Mouse (Mus musculus) layer of hippocampus, postnatal 10 days (tissue): ENCODE measurements around the gene Prtg. TPM values are rescaled to one million over a fixed set of nuclear protein-coding genes. Genes with fewer than 3 reads are reported as not detected.

Experiments used
- DNase-seq, 2 experiments: peaks; one replicate each; pipeline ENCODE4 v3.0.0; 2021; ENCODE audit warnings: low spot score in 2 of 2
- total RNA-seq, 2 experiments: library from RNA; stranded (reverse); gene quantifications; 2 replicates each; pipeline ENCODE4 v1.2.3; 2021

Gene Prtg
- total RNA-seq, 2 experiments from 2014 or later = 0.56 to 0.80 TPM

GRCm38 (mm10) chr9:72860764-72861163 lies 54.1 kb downstream of the Prtg start:
- DNase-seq = no peak

GRCm38 (mm10) chr9:72861235-72861634 lies 54.6 kb downstream of the Prtg start:
- no peak for DNase-seq

DNA sequence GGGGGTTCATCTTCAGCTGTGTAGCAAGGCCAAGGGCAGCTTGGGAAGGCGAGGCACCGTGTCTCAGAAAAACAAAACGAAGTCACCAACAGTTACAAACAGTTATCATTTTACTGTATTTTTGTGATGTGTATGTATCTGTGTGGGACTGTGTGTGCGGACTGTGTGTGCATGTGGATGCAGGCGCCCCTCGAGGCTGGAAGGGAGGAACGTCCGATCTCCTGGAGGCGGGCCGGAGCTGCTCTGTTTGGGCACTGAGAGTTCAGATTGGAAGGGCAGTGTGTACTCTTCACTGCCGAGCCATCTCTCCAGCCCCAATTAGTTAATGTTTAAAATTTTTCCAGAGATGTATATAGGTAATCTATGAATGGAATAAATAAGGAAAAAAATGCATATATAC lies 55.5 kb downstream of the Prtg start:
- DNase-seq = no peak

GRCm38 (mm10) chr9:72862955-72863354 lies 56.3 kb downstream of the Prtg start:
- no peak for DNase-seq

DNA sequence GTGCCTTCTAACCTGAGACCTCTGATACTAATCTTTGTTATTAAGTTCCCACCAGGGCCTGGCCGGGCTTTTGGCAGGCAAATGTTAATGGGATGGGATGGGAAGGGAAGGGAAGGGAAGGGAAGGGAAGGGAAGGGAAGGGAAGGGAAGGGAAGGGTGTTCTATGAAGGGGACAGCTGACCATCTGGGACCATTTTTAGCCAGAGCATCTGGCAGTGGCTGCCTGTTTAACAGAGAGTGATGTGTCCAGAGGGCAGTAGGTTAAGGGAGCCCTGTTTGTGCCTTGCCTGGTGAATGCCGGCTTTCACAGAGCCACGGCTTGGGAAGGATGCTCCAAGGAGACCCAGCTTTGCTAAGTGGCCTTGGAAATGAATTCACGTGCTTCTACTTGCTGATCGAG lies 57.1 kb downstream of the Prtg start:
- no peak for DNase-seq

DNA sequence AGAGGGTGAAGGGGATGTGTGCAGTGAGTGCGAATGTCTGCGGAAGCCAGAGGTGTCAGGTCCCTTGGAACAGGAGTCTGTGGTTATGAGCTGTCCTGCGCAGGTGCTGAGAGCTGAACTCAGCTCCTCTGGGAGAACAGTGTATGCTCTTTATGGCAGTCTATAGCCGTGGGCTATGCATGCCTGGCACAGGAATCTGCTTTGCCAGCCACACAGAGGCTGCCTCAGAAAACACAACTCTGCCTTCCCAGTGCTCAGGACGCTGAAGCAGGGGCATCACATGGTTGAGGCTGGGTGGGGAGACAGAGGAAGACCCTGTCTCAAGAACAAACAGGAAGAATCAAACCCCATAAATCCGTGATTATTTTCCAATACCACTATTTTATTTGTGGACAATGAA lies 60.8 kb downstream of the Prtg start:
- DNase-seq = no peak

DNA sequence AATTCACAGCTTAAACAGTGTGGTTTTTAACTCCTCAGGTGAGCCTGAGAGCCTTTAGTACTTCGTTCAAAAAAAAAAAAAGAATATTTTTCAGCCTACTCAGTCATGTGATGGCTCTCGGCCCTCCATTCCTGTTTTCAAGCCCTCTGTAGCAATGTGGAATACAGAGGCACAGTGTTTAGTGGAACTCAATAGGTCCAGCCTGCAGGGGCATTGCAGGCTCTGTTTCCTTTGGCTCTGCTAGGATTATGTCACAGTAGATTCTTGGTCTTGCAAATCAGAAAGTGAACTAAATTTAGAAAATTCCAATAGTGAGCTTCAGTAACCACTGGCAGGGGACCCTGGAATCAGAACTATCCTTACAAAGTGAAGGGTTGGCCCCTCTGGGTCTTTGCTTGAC lies 62.1 kb downstream of the Prtg start:
- no peak for DNase-seq

- no peak for DNase-seq
Measured at GRCm38 (mm10) chr9:72871506-72872297, 65.0 kb downstream of the Prtg start.

DNA sequence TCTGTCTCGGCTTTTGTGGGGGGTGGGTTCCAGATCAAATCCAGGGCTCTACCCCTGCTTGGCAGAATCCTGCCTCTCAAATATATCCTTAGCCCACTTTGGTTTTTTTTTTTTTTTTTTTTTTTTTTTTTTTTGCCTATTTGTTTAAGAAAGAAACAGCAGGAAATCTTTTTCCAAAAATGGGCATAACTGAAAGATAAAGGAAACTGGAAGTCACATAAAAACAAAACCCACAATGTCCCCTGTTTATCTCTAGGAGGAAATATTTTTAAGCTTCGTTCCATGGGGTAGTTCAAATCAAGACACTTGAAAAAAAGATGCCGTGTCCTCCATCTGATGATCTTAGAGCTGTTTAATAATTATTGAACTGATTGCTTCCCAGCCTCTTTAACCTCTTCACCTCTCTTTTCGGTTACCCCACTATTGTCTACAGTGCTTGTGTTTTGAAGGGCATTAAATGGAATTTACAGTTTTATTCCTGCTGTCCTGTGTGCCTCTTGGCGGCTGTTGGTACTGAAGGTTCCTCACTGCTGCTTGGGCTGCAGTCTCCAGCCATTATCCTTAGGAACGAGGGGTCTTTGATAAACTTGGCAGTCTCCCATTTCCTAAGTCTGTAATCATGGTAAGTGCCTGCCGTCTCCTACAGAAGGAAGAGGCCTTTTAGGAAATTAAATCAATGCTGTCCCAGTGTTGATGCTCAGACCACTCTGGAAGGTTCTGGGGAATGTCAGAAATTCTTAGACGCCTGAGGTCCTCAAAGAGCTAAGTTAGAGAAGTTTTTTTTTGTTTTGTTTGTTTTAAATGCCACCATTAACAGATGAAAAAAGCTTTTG lies 65.8 kb downstream of the Prtg start:
- DNase-seq = no peak

- DNase-seq = no peak
Measured at GRCm38 (mm10) chr9:72875878-72876277, 69.2 kb downstream of the Prtg start.

GRCm38 (mm10) chr9:72877905-72878304 lies 71.2 kb downstream of the Prtg start:
- no peak for DNase-seq

GRCm38 (mm10) chr9:72878656-72879055 lies 72.0 kb downstream of the Prtg start:
- DNase-seq = no peak

DNA sequence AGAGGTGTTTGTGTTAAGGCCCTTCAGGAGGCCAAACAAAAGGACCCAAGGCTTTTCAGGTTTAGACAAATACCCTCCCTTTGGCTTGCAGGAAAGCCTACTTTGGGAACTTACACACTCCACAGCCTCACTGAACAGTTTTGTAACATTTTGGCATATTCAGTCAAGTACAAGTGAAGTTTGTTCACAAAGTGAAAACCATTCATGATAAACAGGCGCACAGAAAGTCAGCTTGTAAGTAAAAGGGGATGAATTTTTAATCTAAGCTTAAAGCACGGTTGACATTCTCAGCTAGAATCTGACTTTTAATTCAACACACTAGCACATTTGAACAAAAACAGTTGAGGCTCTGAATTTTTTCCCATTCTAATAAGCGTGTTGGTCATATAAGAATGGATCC lies 72.9 kb downstream of the Prtg start:
- no peak for DNase-seq

DNA sequence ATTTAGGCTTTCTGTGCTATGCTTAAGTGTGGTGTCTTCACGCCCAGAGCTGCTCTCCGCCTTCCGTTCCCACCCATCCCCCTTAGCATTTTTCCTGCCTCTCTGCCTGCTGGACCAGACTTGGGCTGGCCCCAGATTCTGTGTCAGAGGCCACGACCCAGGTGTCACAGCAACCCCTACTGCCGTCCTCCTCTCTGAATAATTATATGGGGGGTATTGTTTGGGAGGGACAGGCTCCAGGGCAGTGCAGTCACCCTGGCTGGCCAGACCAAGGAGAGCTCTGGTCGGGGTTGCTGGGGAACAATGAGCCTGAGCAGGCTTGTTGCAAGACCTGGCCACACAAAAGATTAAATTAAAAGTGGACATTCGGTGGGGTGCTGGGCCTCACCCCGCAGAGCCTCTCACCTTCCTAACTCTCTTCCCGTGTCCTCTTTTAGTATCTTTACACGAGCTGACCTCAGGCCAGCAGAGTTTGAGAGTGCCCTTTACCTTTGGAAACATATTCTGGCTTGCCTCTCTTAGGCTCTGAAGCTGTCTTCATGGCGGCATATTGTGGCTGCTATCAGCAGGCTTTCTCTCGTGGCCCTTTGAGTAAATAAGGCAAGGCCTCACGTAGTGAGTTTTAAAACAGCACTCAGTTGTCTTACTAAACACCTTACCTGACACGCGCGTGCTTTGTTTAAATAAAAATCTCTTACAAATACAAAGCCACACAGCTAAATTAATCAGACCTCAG lies 73.7 kb downstream of the Prtg start:
- no peak for DNase-seq

- DNase-seq = no peak
Measured at GRCm38 (mm10) chr9:72881026-72881768, 74.5 kb downstream of the Prtg start.

DNA sequence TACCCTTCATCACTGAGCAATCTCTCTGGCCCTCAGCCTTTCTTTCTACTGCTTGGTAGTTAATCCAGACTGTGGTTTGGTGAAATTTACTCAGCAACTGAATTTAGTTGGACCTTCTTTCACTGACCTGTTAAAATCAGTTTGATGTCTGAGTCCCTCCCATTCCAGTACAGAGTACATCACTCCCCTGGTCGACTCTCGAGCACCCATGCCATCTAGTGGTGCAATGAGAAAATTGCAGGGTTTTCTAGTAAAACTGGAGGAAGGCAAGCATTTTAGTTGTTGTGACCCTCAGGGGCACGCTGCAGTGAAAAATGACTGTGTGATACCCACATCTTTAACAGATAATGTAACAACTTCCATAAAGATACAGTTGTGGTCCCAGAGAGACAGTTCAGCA lies 77.3 kb downstream of the Prtg start:
- peak; percentile 42 to 64 for DNase-seq

GRCm38 (mm10) chr9:72889777-72890176 lies 83.1 kb downstream of the Prtg start:
- DNase-seq = peak in 1 of 2 experiments; percentile 33

DNA sequence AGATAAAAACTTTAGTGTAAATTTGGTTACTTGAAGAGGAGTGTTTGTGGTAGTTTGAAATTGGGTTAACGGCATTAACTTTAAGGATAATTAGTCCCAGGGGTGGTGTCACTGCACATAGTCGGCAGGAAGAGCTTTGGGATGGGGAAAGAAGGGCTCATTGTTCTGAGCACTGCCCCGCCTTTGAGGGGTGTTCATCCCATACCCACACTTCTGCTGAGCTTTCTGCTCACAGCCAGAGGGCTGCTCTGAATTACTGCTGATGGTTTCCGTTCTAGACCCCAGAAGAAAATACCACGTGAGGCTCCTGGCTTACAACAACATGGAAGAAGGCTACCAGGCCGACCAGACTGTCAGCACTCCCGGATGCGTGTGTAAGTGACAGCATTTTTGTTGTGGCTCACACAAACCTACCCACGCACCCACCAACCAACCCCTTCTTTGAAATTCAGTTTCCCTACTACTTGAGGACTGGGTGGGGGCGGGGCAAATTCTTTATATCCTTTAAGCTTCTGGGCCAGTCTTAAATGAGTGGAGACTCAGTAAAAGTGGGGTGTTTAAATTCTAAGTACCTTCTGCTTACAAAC lies 83.9 kb downstream of the Prtg start:
- DNase-seq = no peak

DNA sequence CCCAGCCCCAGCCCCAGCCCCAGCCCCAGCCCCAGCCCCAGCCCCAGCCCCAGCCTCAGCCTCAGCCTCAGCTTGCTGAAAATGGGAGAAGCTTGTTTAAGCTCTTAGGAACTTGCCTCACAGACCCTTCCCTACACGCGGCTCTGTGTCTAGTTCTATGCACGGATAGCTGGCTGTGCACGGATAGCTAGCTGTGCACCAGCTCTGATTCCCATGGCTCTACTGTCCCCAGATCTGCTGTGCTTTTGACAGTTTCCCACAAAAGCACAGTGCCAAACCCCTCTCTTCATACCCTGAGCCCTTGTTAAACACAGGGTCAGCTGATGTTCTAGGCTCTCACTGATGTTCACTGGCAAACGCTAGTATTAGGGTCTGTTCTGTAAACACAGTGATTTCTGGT lies 86.1 kb downstream of the Prtg start:
- no peak for DNase-seq

DNA sequence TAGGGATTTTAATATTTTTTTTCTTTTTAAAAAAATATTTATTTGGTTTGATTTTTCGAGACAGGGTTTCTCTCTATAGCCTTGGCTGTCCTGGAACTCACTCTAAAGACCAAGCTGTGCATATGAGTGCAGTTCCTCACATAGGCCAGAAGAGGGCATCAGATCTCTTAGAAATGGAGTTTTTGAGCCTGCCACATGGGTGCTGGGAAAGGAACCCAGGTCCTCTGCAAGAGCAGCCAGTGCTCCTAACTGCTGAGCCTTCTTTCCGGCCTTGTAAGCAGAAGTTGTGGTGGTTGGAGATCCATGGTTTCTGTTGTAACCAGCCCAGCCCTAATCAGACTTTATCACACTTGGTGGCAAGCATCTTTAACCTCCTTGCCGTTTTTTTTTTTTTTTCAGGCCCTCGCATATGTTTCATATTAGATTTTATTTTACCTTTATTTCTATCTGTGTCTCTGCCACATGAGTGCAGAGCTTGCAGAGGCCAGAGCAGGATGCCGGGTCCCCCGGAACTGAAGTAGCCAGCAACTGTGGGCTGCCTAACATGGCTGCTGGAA lies 88.2 kb downstream of the Prtg start:
- DNase-seq = no peak
